Mouse (Mus musculus) embryonic facial prominence, embryonic 14.5 days (tissue): ENCODE data around the gene Klf11. TPM values are rescaled to one million over a fixed set of nuclear protein-coding genes. Genes with fewer than 3 reads are reported as not detected.
"Not testable (repeated sequence)": the region's sequence is repeated elsewhere in the genome, so short reads cannot be mapped to it uniquely, and the experiment has no call there.

Experiments used
- ATAC-seq: fragments of 200-750 bp; cut with Nextera tagmentation; 2 replicates; pipeline ENCODE4 v1.8.0; 2017; ENCODE audit warnings: low read depth, moderate number of reproducible peaks, moderate TSS enrichment
- DNase-seq: peaks from one replicate; pipeline ENCODE4 v3.0.0-alpha.2; 2015; ENCODE audit warnings: low spot score
- H3K27ac ChIP-seq: fragments of 300-500 bp; sonication (generic); replicated peaks from 2 replicates; pipeline ENCODE4 v1.5.1; 2014; ENCODE audit warnings: low read depth, mild to moderate bottlenecking, low read length, moderate library complexity
- H3K27me3 ChIP-seq: fragments of 300-500 bp; sonication (generic); replicated peaks from 2 replicates; pipeline ENCODE4 v1.6.1; 2014; ENCODE audit warnings: low read length; ENCODE audit not compliant: control insufficient read depth, insufficient read depth
- H3K36me3 ChIP-seq: fragments of 300-500 bp; sonication (generic); 2 replicates; pipeline ENCODE4 v1.6.1; 2014; ENCODE audit warnings: low read length, mixed read lengths; ENCODE audit not compliant: control insufficient read depth, insufficient read depth
- H3K4me1 ChIP-seq: fragments of 300-500 bp; sonication (generic); 2 replicates; pipeline ENCODE4 v1.6.1; 2014; ENCODE audit warnings: antibody characterized with exemption, low read length; ENCODE audit not compliant: control insufficient read depth, insufficient read depth
- H3K4me2 ChIP-seq: fragments of 300-500 bp; sonication (generic); 2 replicates; pipeline ENCODE4 v1.6.1; 2014; ENCODE audit warnings: low read depth, mild to moderate bottlenecking, low read length, moderate library complexity, mixed read lengths
- H3K4me3 ChIP-seq: fragments of 300-500 bp; sonication (generic); 2 replicates; pipeline ENCODE4 v1.5.1; 2014; ENCODE audit warnings: low read depth, mild to moderate bottlenecking, low read length
- H3K9ac ChIP-seq: fragments of 300-500 bp; sonication (generic); 2 replicates; pipeline ENCODE4 v1.6.1; 2014; ENCODE audit warnings: low read depth, mild to moderate bottlenecking, low read length, moderate library complexity, mixed read lengths
- H3K9me3 ChIP-seq: fragments of 300-500 bp; sonication (generic); 2 replicates; pipeline ENCODE4 v1.6.1; 2016; ENCODE audit warnings: low read length; ENCODE audit not compliant: control insufficient read depth
- WGBS: fragments of 180-500 bp; shearing (Covaris S2); extraction: QIAGEN DNeasy Blood & Tissue Kit; methylation state at CpG from one replicate; pipeline ENCODE4 v1.1.7; 2014; 5-methylcytosine and 5-hydroxymethylcytosine counted together
- polyA plus RNA-seq: library from polyadenylated mRNA; unstranded; fragments of >200 nt; fragmentation: Nextera tagmentation; extraction: Ambion mirVana; gene quantifications from 2 replicates; pipeline ENCODE4 v1.2.1, GENCODE M21; 2014

Klf11 gene
- polyA plus RNA-seq, 1 experiment from 2014 or later: 12.1 TPM

DNA sequence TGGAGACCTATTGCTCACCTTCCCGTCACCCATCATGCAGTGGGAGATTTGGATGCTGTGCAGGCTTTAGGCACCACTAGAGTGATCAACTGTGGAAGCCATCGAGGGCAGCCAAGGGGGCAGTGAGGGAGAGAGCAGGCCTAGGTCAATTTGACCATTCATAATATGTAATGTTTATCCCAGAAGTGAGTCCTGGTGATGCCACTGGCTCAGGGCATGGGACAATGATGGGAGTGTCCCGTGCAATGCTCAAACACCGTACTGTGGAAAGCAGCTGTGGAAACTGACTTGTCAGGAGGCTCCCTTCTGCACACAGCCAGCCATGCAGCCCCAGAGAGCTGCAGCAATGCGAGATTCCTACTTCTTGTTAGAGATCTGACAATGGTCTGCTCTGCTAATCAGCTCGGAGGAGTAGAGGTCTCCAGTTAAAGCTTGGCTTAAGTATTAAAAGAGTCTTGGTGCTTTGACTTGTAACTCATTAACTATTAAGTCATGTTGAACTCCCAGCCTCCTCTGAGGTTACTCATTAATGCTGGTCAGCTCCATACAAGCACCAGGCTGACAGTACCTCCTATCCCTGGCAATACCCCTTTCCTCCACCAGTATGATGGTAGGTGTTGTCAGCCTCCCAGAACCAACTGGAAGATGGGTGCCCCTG is 35.1 kb downstream of the Klf11 start:
- no peak overlapping the region for H3K4me3 ChIP-seq
- WGBS: 88% methylated on average over 6 of the region's 6 CpGs
- H3K4me2 ChIP-seq: no peak overlapping the region
- no peak overlapping the region for H3K9ac ChIP-seq
- no peak for DNase-seq
- ATAC-seq: no peak
- H3K36me3 ChIP-seq: no peaks in the 10 kb centered on the region
- no peak overlapping the region for H3K27ac ChIP-seq
- H3K9me3 ChIP-seq: no peaks in the 10 kb centered on the region
- peaks cover 11% of the 10 kb centered on the region for H3K27me3 ChIP-seq
- peaks cover 14% of the 10 kb centered on the region for H3K4me1 ChIP-seq

DNA sequence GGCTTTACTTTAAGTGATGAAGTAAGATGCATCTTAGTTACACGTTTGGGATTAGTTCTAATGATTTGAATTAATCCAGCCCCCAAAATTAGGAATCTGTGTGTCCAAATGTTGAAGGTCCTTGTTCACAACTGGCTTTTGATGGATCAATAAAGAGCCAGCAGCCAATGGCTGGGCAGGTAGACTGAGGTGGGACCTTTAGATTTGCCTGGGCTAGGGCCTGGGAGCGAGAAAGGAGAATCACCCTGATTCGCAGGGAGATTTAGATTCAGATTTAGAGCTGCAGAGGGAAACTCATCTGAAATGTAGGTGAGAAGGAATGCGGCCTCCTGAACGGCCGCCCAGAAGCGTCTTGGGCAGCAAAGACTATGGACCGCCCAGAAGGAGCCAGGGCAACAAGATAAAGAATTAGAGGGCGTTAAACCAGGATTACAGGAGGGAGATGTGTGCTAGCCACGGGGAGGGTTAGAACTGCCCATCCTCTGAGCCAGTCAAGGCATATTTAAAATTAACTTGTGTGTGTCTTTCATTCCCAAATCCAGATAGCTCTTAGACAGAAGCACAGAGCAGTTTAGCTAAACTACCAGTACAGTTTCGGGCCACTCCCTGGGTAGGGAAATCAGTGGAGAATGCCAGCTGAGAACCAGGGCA is 35.7 kb downstream of the Klf11 start:
- Histone ChIP-seq H3K36me3 (no peaks in the 10 kb centered on the region), H3K4me2 (no peak overlapping the region), H3K27me3 (peaks cover 4% of the 10 kb centered on the region), H3K4me3 (no peak overlapping the region), H3K27ac (no peak overlapping the region), H3K9ac (no peak overlapping the region), H3K9me3 (no peaks in the 10 kb centered on the region), H3K4me1 (peaks cover 8% of the 10 kb centered on the region)
- DNase-seq: no peak
- WGBS: 73% methylated on average over 11 of the region's 11 CpGs
- no peak for ATAC-seq

DNA sequence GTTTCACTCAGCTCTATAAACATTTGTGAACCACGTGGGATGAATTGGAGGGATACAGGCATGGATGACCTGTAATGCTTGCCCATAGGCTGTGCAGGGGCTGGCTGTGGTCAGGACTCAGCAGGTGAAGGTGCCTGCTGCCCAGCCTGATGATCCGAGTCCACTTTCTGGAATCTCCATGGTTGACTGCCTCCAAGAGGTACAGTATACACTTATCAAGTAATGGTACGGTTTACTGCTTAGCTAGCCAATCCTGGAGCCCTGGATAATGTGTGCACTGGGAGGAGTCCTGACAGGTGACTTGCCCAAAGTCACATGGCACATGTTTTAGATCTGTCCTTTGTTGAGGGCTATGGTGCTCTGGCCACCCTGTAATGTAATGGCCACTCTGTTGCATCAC is 39.3 kb downstream of the Klf11 start:
- Histone ChIP-seq H3K9ac (no peak overlapping the region), H3K4me1 (no peaks in the 10 kb centered on the region), H3K4me2 (no peak overlapping the region), H3K36me3 (no peaks in the 10 kb centered on the region), H3K27me3 (no peaks in the 10 kb centered on the region), H3K27ac (no peak overlapping the region), H3K9me3 (no peaks in the 10 kb centered on the region), H3K4me3 (no peak overlapping the region)
- 71% methylated on average over 3 of the region's 3 CpGs for WGBS
- DNase-seq: no peak
- no peak for ATAC-seq

DNA sequence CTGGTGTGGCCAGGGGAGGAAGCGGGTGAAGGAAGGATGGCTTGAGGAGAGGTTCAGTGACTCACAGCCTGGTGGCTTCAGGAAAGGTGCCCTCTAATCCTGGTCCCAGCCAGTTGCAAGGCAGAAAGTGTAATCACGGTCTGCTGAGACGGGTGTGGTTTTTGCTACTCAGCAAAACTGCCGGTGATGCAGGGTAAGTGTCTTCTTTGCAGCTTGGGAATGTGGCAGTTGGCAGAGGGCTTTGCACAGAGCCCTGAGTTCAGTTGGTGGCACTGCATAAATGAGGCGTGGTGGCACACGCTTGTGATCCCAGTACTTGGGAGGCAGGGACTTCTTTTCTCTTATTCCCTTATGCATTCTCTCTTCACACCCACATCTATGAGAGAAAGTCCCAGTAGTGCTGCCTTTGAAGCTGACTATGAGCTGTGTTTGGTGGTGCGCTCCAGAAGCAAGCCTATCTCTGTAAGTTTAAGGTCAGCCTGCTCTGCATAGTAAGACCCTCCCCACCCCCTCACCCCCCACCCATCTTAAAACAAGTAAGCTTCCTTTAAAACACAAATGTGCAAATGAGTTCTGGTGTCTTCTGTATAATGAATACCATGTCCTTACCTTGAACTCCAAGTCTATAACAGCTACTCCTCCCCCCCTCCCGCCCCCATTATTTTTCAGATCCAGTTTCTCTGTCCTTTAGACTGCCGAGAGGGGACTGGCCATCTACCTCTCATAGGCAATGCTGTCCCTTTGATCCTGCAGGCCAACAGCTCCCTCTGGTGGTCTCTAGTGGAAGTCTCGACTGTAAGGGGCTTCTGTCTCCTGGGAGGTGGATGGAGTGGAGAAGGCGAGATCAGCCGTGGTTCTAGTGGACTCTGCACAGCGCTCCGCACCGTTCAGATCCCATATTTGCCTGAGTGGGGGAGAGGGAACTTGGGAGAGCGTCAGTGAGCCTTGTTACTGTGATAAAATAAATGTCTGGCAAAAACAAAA is 45.7 kb downstream of the Klf11 start:
- H3K4me3 ChIP-seq: no peak overlapping the region
- H3K9me3 ChIP-seq: no peaks in the 10 kb centered on the region
- no peak overlapping the region for H3K4me2 ChIP-seq
- no peaks in the 10 kb centered on the region for H3K36me3 ChIP-seq
- 41% methylated on average over 16 of the region's 16 CpGs for WGBS
- H3K4me1 ChIP-seq: no peaks in the 10 kb centered on the region
- DNase-seq (peak; percentile 80), ATAC-seq (peak; percentile 82)
- no peak overlapping the region for H3K27ac ChIP-seq
- peak overlapping the region; percentile 38; the same call in 1 of the 2 replicates for H3K9ac ChIP-seq
- no peaks in the 10 kb centered on the region for H3K27me3 ChIP-seq

DNA sequence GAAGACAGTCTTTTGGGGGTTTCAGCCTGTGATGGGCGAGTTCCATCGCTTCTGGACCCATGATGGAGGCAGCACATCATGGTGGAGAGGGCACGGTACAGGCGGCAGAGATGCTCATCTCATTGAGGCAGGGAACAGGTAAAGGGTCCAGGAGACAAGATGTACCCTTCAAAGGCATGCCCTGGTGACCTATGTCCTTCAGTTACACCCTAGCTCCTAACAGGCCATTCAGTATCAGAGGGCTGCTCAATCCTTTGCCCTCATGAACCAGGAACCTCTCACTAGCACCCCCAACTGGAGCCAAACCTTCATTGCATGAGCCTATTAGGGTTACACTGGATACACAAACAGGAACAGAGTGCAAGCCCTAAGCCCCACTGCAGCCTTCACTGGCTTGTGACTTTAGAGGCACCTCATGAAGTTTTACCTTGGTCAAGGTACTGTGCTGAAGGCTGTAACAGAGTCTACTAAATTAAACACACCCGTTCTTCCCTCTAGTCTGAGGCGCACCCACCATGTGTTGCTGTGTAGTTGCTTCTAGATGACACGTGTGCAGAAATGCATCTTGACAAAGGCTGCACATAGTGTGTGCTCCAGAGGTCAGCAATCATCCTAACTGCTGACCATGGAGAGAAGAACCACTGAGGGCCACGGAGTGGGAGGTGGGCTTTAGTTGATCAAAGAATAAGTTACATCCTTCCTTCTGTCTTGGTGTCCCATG is 46.6 kb downstream of the Klf11 start:
- H3K4me2 ChIP-seq: no peak overlapping the region
- H3K4me1 ChIP-seq: no peaks in the 10 kb centered on the region
- DNase-seq (no peak), ATAC-seq (no peak)
- no peaks in the 10 kb centered on the region for H3K27me3 ChIP-seq
- WGBS: 56% methylated on average over 8 of the region's 8 CpGs
- no peak overlapping the region for H3K4me3 ChIP-seq
- no peaks in the 10 kb centered on the region for H3K36me3 ChIP-seq
- H3K27ac ChIP-seq: no peak overlapping the region
- H3K9me3 ChIP-seq: no peaks in the 10 kb centered on the region
- peak overlapping the region; percentile 38; the same call in 1 of the 2 replicates for H3K9ac ChIP-seq

DNA sequence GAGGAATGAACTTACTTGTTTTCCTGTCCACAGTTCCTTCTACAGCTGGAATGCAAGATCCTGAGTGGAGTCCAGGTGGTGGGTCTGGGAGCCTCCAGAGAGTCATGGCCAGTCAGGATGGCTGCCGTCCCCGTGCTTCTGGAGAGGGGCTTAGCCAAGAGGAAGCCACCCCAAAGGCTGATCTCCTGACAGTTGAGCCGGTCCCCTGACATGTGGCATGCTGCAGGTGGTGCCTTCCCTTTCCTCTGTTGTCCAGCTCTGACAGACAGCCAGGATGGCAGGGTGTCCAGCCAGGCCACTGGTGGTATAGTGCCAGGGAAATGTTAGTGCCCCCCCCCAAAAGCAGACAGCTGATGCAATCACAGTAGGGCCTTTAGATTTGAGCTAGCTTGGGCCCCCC is 47.4 kb downstream of the Klf11 start:
- WGBS: 85% methylated on average over 3 of the region's 3 CpGs
- H3K4me2 ChIP-seq: no peak overlapping the region

DNA sequence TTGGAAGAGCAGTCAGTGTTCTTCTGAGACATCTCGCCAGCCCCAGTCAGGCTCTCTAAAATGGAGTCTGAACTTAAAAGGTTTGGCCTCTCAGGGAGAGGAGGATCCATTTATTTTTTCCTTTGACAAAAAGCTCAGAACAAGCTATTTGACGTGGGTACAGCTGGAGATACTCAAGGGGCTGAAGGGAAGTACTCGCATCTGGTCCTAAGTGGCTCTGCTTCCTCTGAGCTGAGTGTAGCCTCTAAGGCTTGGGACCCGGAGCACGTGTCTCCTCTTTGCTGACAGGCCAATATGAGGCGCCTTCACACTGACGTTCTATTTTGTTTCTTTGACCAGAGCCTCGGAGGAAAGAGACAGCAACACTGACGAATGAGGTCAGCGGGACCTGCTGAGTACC is 48.5 kb downstream of the Klf11 start:
- Histone ChIP-seq H3K4me3 (no peak overlapping the region), H3K9ac (no peak overlapping the region), H3K9me3 (no peaks in the 10 kb centered on the region), H3K36me3 (no peaks in the 10 kb centered on the region), H3K4me2 (no peak overlapping the region), H3K4me1 (no peaks in the 10 kb centered on the region), H3K27me3 (no peaks in the 10 kb centered on the region), H3K27ac (no peak overlapping the region)
- 63% methylated on average over 10 of the region's 10 CpGs for WGBS
- DNase-seq (no peak), ATAC-seq (no peak)

More for the DNA sequence above, 47.4 kb downstream of the Klf11 start:
- DNase-seq: no peak
- no peak overlapping the region for H3K27ac ChIP-seq
- H3K36me3 ChIP-seq: no peaks in the 10 kb centered on the region
- no peak overlapping the region for H3K9ac ChIP-seq
- H3K4me3 ChIP-seq: no peak overlapping the region
- no peak for ATAC-seq
- no peaks in the 10 kb centered on the region for H3K4me1 ChIP-seq
- no peaks in the 10 kb centered on the region for H3K27me3 ChIP-seq
- no peaks in the 10 kb centered on the region for H3K9me3 ChIP-seq

DNA sequence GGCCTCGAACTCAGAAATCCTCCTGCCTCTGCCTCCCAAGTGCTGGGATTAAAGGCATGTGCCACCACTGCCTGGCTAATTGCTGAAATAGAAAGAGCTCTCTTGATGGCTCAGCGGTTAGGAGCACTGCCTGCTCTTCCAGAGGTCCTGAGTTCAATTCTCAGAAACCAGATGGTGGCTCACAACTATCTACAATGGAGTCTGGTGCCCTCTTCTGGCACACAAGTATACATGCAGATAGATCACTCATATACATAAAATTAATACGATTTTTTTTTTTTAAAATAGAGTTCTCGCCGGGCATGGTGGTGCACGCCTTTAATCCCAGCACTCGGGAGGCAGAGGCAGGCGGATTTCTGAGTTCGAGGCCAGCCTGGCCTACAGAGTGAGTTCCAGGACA is 50.5 kb downstream of the Klf11 start:
- not testable (repeated sequence) for H3K27me3 ChIP-seq, ATAC-seq, H3K4me2 ChIP-seq, H3K9ac ChIP-seq, H3K4me3 ChIP-seq, DNase-seq, H3K9me3 ChIP-seq, H3K4me1 ChIP-seq, H3K27ac ChIP-seq, H3K36me3 ChIP-seq
- WGBS: 91% methylated on average over 9 of the region's 9 CpGs
